Mouse (Mus musculus): ENCODE data around the gene Rasgrf1.

DNA sequence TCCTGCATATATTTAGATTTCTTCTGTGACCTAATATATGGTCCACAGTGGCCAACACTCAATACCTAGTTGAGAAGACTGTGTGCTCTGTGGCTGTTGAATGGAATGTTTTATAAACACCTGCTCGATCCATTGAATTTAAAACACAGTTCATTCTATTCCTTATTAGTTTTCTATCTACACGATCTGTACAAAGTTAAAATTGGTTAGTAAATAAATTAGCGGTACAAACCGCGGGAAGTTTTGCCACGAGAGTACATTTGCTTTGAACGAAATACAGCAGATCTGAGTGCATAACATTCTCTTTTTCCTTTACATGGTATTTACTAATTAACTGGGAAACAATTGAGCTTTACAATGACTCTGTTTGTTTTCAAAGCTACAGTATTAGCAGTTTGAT is 27.1 kb upstream of the Rasgrf1 start:
- no peak for TF ChIP-seq CTCF (IDR thresholded peaks at IDR 0.05; ENCODE audit: borderline replicate concordance, insufficient read depth, low read length)
- no peak for TF ChIP-seq POLR2A (IDR thresholded peaks at IDR 0.05; ENCODE audit: low read depth, low read length)
